Mouse (Mus musculus): ENCODE measurements around the gene Cabp1.

GRCm38 (mm10) chr5:115163563-115163962 is 30.6 kb downstream of the Cabp1 start:
- TF ChIP-seq CTCF (IDR thresholded peaks at IDR 0.05) (peak; percentile 72), EP300 (IDR thresholded peaks at IDR 0.05) (no peak)
